Mouse (Mus musculus) lung, adult 2 months (tissue): ENCODE measurements around the gene Gm20388.

Experiments
- CTCF ChIP-seq: fragments of 200-500 bp; IDR thresholded peaks from 2 replicates; pipeline ENCODE4 v1.5.1; 2011; ENCODE audit warnings: mild to moderate bottlenecking, low read length, control low read depth; ENCODE audit not compliant: insufficient read depth
- POLR2A ChIP-seq: fragments of 200-500 bp; IDR thresholded peaks from 2 replicates; pipeline ENCODE4 v1.6.1; 2011; ENCODE audit warnings: low read depth, mild to moderate bottlenecking, control low read depth, low read length, borderline replicate concordance; ENCODE audit errors: extremely low read depth

GRCm38 (mm10) chr8:119938481-119938880, 27.8 kb downstream of the Gm20388 start:
- TF ChIP-seq CTCF (no peak), POLR2A (no peak)
